Mouse (Mus musculus) adrenal gland (tissue): ENCODE results near the gene Ttc6.

Experiments
- intact Hi-C: fragments of 180-260 bp; cut with DNase I; formaldehyde crosslinking; loops from one replicate; pipeline ENCODE4 v1.15.1; 2025

Gene Ttc6

DNA sequence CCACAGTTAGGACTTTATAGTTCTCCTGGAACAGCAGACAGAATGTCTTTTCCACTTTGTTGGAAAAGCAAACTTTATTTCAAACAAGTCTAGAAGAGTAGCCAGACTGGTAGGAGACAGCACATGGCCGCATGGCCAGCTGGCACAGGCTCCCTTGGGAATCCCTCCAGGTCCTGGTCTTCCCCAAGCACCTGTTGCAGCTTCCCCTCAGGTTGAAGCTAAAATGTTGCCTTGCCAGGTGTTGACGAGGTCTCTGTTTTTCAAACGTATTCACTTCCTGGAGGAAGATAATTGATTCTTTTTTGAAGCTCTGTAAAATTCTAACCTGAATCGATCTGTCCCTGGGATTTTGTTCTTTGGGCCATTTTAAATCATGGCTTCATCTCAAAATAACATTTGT lies 86.1 kb downstream of the Ttc6 start:
- intact Hi-C loops: no loop called here

DNA sequence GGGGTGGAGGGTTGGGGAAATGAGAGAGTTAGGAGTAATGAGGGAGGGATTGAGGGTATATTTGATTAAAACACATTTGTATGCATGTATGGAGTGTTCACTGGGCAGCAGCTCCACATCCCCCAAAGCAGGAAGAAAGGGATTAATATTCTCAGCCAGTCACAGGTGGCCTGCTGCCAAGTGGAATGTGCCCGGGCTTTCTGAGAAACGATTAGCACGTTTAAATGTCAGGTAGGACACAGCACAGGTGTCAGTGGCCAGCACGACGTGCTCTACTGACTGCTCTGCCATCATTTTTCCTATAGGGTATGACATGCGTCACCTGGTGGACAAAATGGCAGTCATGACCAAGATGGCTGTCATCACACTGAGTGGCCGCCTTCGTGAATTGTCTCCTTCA lies 86.8 kb downstream of the Ttc6 start:
- intact Hi-C loops: no loop called here

DNA sequence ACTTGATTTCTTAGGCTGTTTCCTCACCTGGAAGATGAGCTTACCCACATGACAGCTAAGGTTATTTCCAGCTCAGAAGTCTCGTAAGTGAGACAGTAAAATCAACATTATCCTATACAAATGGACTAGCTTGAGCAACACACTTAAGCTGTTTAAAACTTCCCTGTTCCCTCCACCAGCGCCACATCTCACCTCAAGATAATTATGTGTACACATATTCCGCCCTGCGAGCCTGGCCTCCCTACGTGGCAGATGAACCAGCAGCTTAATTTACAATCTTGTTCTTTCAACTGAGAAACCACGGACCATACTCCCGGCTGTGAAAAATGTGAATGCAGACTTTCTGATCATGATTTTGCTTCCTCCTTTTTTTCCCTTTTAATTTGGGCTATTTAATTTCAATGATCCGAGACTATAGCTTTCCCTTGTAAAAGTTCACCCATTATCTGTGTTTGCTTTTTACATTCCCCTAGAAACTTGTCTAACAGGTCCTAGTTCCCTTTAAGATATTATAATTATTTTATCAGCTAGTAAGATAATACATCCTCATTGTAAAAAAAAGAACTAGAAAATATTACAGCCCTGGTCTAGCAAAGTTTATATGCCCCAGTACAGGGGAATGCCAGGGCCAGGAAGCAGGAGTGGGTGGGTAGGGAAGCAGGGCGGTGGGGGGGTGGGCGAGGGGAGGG lies 99.2 kb downstream of the Ttc6 start:
- intact Hi-C loops: no loop called here

DNA sequence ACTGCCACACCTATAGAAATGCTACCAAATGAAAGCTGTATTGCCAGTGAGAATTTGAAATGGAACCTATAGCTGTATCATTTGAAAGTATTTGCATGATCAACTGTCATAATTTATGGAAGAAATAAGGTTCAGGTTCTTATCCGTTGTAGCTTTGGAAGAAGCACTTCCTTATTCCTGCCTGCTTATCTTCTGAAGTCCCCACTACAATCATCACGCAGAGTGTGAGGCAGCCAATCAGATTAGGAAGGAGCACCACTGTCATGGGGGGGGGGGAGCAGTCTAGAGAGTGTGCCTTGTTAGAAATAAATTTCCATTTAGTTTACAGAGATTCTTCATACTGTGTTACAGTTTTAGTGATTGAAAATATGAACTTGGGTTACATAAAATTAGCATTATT lies 108.5 kb downstream of the Ttc6 start:
- intact Hi-C loops: no loop called here

DNA sequence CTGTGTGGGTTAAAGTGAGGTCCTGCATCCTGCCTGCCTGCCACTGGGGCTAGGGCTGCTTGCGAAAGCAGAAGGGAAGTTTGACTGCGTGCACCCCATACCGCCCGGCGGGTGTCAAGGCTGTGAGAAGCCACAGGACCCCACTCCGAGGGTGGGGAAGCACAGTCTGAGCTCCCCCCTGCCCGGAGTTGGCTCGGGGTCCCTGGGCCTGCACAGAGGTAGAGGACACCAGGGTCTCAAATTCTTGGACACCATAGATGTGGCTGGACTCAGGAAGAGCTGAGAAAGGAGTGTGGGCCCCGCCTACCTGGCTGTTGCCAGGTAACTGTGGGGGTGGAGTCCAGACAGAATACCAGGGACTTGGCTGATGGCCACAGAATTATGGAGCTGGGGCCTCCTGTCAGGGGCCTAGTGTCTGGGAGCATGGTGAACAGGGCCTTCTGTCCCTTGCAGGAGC lies 121.1 kb downstream of the Ttc6 start:
- intact Hi-C loops: no loop called here

DNA sequence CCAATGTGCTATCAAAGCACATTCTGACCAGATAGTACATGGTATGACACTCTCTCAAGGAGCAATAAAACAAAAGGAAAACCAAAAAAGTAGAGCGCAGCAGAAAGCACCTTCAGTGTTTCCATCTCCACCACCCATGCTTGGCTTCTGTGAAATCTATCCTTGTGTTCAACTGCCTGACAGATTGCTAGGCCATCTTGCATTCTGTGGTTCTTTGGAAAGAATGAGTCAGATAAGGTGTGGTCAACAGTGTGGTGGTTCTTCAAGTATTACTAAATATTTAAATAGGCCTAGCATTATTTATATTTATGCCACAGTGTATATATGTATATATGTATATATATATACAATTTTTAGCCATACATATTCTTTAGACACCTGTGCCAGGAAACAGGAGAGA lies 146.1 kb downstream of the Ttc6 start:
- intact Hi-C loops: no loop called here

DNA sequence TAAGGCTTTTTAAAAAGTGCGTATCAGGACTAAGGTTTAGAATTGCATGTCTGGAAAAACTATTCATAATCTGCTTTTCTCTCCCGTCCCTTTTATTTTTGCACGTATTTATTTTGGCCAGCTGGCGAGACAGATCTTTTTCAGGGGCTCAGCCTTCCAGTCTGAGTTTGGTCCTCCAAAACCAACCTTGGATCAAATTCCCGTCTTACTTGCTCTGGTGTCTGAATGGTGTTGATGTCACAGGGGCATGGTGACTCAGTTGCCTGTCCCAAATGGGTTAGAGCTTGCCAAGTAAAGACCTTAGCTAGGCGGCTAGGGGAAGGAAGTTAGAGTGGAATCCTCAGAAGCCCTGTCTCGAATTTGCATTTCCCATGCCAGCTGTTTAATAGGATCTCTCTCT lies 200.8 kb downstream of the Ttc6 start:
- intact Hi-C loops: no loop called here

DNA sequence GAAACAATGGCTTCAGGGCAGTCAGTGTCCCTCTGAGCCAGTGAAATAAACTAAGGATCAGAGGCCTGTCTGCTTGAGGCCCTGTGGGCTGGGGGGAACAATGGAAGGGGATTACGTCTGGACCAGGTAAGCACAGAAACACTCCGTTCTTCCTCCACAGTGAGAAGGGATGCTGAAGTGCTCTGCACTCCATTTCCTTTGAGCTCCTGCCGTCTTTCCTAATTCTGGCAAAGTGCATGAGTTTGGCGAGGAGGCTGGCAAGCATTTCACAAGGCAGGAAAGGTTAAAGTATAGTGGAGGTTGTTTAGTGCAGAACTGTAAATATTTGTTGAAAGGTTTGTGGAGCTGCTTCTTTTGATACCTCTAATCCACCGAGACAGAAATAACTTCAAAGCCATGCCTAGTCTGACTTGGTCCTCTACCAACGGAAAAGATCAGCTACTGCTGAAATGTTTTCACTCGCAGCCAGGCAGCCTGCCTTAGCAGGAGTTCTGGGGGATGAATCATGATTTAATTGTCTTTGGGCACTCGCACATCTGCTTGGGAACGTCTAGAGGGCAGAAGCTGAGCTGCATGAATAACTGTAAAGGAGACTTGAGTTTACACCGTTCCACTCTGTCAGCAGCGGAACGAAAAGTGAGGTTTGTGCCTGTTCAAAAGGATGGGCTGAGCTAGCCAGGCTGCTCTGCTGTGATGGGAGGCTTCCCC lies 212.5 kb downstream of the Ttc6 start:
- intact Hi-C loops: no loop called here

DNA sequence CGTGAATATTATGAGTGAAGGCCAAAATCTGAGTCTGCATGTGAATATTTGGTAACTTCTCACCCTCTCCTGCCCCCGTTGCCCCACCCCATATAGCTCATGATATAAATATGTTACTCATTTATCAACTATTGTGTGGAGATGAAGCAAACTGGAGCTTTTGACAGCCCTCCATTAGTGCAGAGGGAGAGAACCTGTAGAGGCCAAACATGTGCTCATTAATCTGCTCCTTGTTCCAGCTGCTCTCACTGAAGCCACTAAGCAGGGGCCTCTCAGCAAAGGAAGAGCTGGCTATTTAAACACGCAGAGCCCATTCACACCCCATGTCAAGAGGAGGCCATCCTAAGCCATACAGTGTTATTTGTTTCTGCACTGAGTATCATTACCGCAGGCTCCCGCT lies 218.0 kb downstream of the Ttc6 start:
- intact Hi-C loops: no loop called here

DNA sequence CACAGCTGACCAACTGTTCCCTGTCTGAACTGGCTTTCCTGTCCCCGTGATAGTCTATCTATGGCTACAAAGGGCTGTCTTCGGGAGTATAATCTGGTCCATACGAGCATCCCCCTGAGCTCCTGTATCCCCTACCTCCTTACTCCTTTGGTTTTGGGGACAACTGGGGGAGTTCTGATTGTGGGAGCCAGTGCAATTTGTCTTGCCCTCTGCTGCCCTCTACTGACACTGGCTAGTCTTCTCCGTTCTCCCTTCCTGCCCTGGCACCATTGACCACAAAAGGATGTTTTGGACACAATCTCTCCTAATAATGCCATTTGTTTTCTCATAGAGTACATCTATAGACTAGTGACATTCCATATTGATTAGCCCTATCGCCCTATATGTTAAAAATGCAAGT lies 223.6 kb downstream of the Ttc6 start:
- intact Hi-C loops: loop anchor here (5.0 kb wide), 1 partner anchor 505 kb away; no protein-coding TSS in a partner anchor
